ENCODE assay signal across 9 mouse cellular contexts in genomic region chr1:150266502-150266901, GRCm38 (mm10). TPM values are rescaled to one million over a fixed set of nuclear protein-coding genes. Genes with fewer than 3 reads are reported as not detected.
DNase-seq lines count a peak whose midpoint lies in the region; ATAC-seq and TF ChIP-seq lines count a peak whose summit lies in the region.
"Had no signal": no experiment of that assay in that cellular context is flagged by ENCODE, and none has a peak within 500 bp of the region (broad histone marks: within the 10 kb centered on the region; RNA-seq: fewer than 3 reads in every experiment).

No protein-coding gene starts in this region.

- no peaks in the 10 kb centered on the region for H3K9me3 ChIP-seq in intestine, embryonic 15.5 days
- H3K9me3 ChIP-seq in intestine, embryonic 16.5 days (ENCODE audit: control insufficient read depth, low read length), result no peaks in the 10 kb centered on the region
- no peaks in the 10 kb centered on the region for H3K9me3 ChIP-seq in midbrain, embryonic 15.5 days
- H3K9me3 ChIP-seq in heart, embryonic 12.5 days (replicated peaks), result no peaks in the 10 kb centered on the region

- WGBS in intestine, embryonic 15.5 days, result 44% methylated on average over 3 of the region's 3 CpGs
- 44% methylated on average over 3 of the region's 3 CpGs for WGBS in intestine, embryonic 16.5 days
- WGBS in midbrain, embryonic 15.5 days, result 43% methylated on average over 3 of the region's 3 CpGs
- 44% methylated on average over 3 of the region's 3 CpGs for WGBS in heart, embryonic 12.5 days

- H3K4me1 ChIP-seq in intestine, embryonic 15.5 days (replicated peaks), result no peaks in the 10 kb centered on the region
- H3K4me1 ChIP-seq in intestine, embryonic 16.5 days (ENCODE audit: control insufficient read depth, insufficient read depth, low read length), result no peaks in the 10 kb centered on the region
- H3K4me1 ChIP-seq in midbrain, embryonic 15.5 days, result no peaks in the 10 kb centered on the region
- no peaks in the 10 kb centered on the region for H3K4me1 ChIP-seq in heart, embryonic 12.5 days (replicated peaks)

- CTCF ChIA-PET in Patski (lab: Charles Lee), result interaction anchor here (0.6 to 2.0 kb wide), 22 partner anchors 9 to 962 kb away, joined by 3 to 18 read pairs (median 4); partner anchors contain the start of gene Ptgs2

- TF ChIP-seq CTCF in Patski (IDR thresholded peaks at IDR 0.05), result peak; percentile 62

- H3K27me3 ChIP-seq in intestine, embryonic 15.5 days (replicated peaks), result no peaks in the 10 kb centered on the region
- no peaks in the 10 kb centered on the region for H3K27me3 ChIP-seq in intestine, embryonic 16.5 days (replicated peaks; ENCODE audit: control insufficient read depth, insufficient read depth, low read length)
- H3K27me3 ChIP-seq in Patski, result no peaks in the 10 kb centered on the region
- no peaks in the 10 kb centered on the region for H3K27me3 ChIP-seq in midbrain, embryonic 15.5 days (replicated peaks)
- no peaks in the 10 kb centered on the region for H3K27me3 ChIP-seq in heart, embryonic 12.5 days (replicated peaks)

- in situ Hi-C loops in Patski (cut with MboI; ENCODE audit: low pct_unique_long_range_greater_than_20kb), result loop anchor here (10.0 kb wide), 1 partner anchor 108 kb away; no protein-coding TSS in a partner anchor

- H3K27ac ChIP-seq in intestine, embryonic 15.5 days, result no peak overlapping the region
- H3K27ac ChIP-seq in intestine, embryonic 16.5 days (ENCODE audit: low read length), result no peak overlapping the region
- H3K27ac ChIP-seq in midbrain, embryonic 15.5 days, result no peak overlapping the region
- H3K27ac ChIP-seq in heart, embryonic 12.5 days (ENCODE audit: poor library complexity, severe bottlenecking), result no peak overlapping the region

- DNase-seq in A20 (ENCODE audit: low read depth, low spot score) (peak; percentile 55), Patski (ENCODE audit: low read depth, low spot score) (no peak)
- no peak for DNase-seq in heart, adult 11 months

- H3K4me3 ChIP-seq in intestine, embryonic 15.5 days (replicated peaks), result no peak overlapping the region
- no peak overlapping the region for H3K4me3 ChIP-seq in intestine, embryonic 16.5 days (ENCODE audit: low read length)
- no peak overlapping the region for H3K4me3 ChIP-seq in midbrain, embryonic 15.5 days
- no peak overlapping the region for H3K4me3 ChIP-seq in heart, embryonic 12.5 days

- no peaks in the 10 kb centered on the region for H3K36me3 ChIP-seq in intestine, embryonic 15.5 days
- no peaks in the 10 kb centered on the region for H3K36me3 ChIP-seq in intestine, embryonic 16.5 days (ENCODE audit: control insufficient read depth, insufficient read depth, low read length)
- no peaks in the 10 kb centered on the region for H3K36me3 ChIP-seq in midbrain, embryonic 15.5 days (replicated peaks)
- H3K36me3 ChIP-seq in heart, embryonic 12.5 days, result no peaks in the 10 kb centered on the region

- H3K9ac ChIP-seq in intestine, embryonic 15.5 days, result no peak overlapping the region
- H3K9ac ChIP-seq in intestine, embryonic 16.5 days (ENCODE audit: low read depth, low read length), result no peak overlapping the region
- H3K9ac ChIP-seq in midbrain, embryonic 15.5 days, result no peak overlapping the region
- no peak overlapping the region for H3K9ac ChIP-seq in heart, embryonic 12.5 days

- peak; percentile 56; the same call in 1 of the 2 replicates for ATAC-seq in intestine, embryonic 15.5 days
- no peak for ATAC-seq in intestine, embryonic 16.5 days
- ATAC-seq in Patski, result peak; percentile 73
- peak; percentile 96 for ATAC-seq in granulocyte monocyte progenitor cell, adult 5-6 weeks (replicated peaks; ENCODE audit: poor library complexity, severe bottlenecking)
- peak; percentile 71 for ATAC-seq in midbrain, embryonic 15.5 days (replicated peaks)
- no peak for ATAC-seq in heart, embryonic 12.5 days (ENCODE audit: insufficient number of reproducible peaks, low FRiP score)

- POLR2A ChIA-PET in Patski (lab: Charles Lee), result no interaction called here

- H3K4me2 ChIP-seq in intestine, embryonic 15.5 days (replicated peaks), result no peak overlapping the region
- H3K4me2 ChIP-seq in intestine, embryonic 16.5 days (ENCODE audit: low read depth, low read length), result no peak overlapping the region
- no peak overlapping the region for H3K4me2 ChIP-seq in midbrain, embryonic 15.5 days
- H3K4me2 ChIP-seq in heart, embryonic 12.5 days, result no peak overlapping the region

RNA-seq across cellular contexts. Expression of gene Pdc, which starts 52.7 kb away (rescaled TPM):
- polyA plus RNA-seq in intestine, embryonic 15.5 days (2015; fragmentation: Nextera tagmentation; extraction: Ambion mirVana), result not detected in 2 replicates
- not detected in 2 replicates for polyA plus RNA-seq in intestine, embryonic 16.5 days (2015; fragmentation: Nextera tagmentation; extraction: Ambion mirVana)
- polyA plus RNA-seq in Patski (2021), result not detected
- total RNA-seq in granulocyte monocyte progenitor cell, adult 5-6 weeks (2014; fragmentation: Nextera tagmentation), result not detected in 2 replicates
- total RNA-seq in granulocyte monocyte progenitor cell, adult 5-6 weeks (2017), result not detected in 2 replicates
- not detected in 2 replicates for polyA plus RNA-seq in midbrain, embryonic 15.5 days (2015; fragmentation: Nextera tagmentation; extraction: Ambion mirVana)
- polyA plus RNA-seq in heart, embryonic 12.5 days (2016; fragmentation: Nextera tagmentation; extraction: Ambion mirVana), result not detected in 2 replicates
- polyA plus RNA-seq: lung, embryonic 16.5 days had no signal

Comparison
In these comparisons a context has a peak if more than half of its experiments do, and no peak if none do; other contexts are left out.
1. ATAC-seq: peak in intestine, embryonic 15.5 days (single experiment), Patski (single experiment), granulocyte monocyte progenitor cell, adult 5-6 weeks (single experiment) and midbrain, embryonic 15.5 days (single experiment); none in intestine, embryonic 16.5 days (single experiment) and heart, embryonic 12.5 days (single experiment).